Mouse (Mus musculus): Measurements from ENCODE around the gene Tmem231. TPM values are rescaled to one million over a fixed set of nuclear protein-coding genes. Genes with fewer than 3 reads are reported as not detected.

Tmem231 gene
- polyA plus RNA-seq, 1 experiment from 2014 or later, result 4.1 TPM

DNA sequence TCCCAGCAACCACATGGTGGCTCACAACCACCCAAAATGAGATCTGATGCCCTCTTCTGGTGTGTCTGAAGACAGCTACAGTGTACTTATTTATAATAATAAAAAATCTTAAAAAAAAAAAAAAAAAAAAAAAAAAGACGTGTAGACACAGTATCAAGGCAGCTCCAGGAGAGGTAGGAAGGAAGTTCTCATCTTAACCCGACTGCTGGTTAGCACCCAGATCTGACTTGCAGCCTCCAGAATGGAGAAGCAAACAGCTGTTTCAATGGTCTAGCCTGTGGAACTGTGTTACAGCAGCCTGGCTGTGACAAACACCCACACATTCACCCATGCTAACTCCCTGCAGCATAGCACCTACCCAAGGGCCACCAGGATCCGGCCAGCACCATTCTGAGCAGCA, 63.3 kb downstream of the Tmem231 start:
- WGBS, result 74% methylated on average over 3 of the region's 3 CpGs
- H3K4me2 ChIP-seq (ENCODE audit: low read length), result no peak overlapping the region

DNA sequence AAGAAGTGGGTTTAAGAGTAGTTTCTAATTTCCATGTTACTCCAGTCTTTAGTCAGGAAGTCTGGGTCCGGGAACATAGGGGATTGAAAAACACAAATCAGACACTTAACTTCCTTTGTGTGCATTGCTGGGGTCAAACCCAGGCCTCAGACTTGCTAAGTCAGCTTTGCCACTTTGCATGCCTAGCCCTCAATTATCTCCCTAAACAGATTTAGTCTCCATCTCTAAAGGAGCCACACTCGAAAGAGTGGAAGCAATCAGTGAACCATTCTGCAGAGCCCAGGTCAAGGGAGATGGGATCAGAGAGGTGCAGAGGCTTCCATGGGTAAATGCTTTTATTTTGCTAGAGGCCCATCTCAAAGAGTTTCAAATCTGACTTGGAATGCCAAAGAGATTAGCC, 65.0 kb downstream of the Tmem231 start:
- no peak for ATAC-seq (ENCODE audit: insufficient number of reproducible peaks, insufficient read depth, low FRiP score, low read depth)
- H3K27ac ChIP-seq (replicated peaks in 1 of 2; ENCODE audit: control insufficient read depth in 1 of 2, insufficient read depth in 1 of 2, low read depth in 2 of 2, low read length in 2 of 2), result no peak overlapping the region
- WGBS, result 49% methylated on average over 2 of the region's 2 CpGs
- H3K36me3 ChIP-seq (ENCODE audit: control insufficient read depth, insufficient read depth, low read length), result peaks cover 18% of the 10 kb centered on the region
- H3K4me1 ChIP-seq (ENCODE audit: control insufficient read depth in 2 of 2, insufficient read depth in 2 of 2, low read length in 2 of 2), result no peaks in the 10 kb centered on the region
- no peak overlapping the region for H3K9ac ChIP-seq (ENCODE audit: low read length)
- no peak overlapping the region for H3K4me2 ChIP-seq (ENCODE audit: low read length)
- H3K27me3 ChIP-seq (ENCODE audit: control insufficient read depth, insufficient read depth, low read length), result no peaks in the 10 kb centered on the region
- no peak overlapping the region for H3K4me3 ChIP-seq (ENCODE audit: control insufficient read depth in 1 of 2, insufficient read depth in 1 of 2, low read depth in 1 of 2, low read length in 2 of 2)
- no peaks in the 10 kb centered on the region for H3K9me3 ChIP-seq (ENCODE audit: control insufficient read depth, low read length)

More for the DNA sequence above, 63.3 kb downstream of the Tmem231 start:
- H3K27me3 ChIP-seq (ENCODE audit: control insufficient read depth, insufficient read depth, low read length), result no peaks in the 10 kb centered on the region
- H3K9me3 ChIP-seq (ENCODE audit: control insufficient read depth, low read length), result no peaks in the 10 kb centered on the region
- H3K9ac ChIP-seq (ENCODE audit: low read length), result no peak overlapping the region
- H3K27ac ChIP-seq (replicated peaks in 1 of 2; ENCODE audit: control insufficient read depth in 1 of 2, insufficient read depth in 1 of 2, low read depth in 2 of 2, low read length in 2 of 2), result no peak overlapping the region
- peaks cover 0 to 2% of the 10 kb centered on the region in 2 experiments; a peak in 1 of 4 replicates for H3K4me1 ChIP-seq (ENCODE audit: control insufficient read depth in 2 of 2, insufficient read depth in 2 of 2, low read length in 2 of 2)
- peaks cover 12% of the 10 kb centered on the region for H3K36me3 ChIP-seq (ENCODE audit: control insufficient read depth, insufficient read depth, low read length)
- ATAC-seq (ENCODE audit: insufficient number of reproducible peaks, insufficient read depth, low FRiP score, low read depth), result no peak
- no peak overlapping the region for H3K4me3 ChIP-seq (ENCODE audit: control insufficient read depth in 1 of 2, insufficient read depth in 1 of 2, low read depth in 1 of 2, low read length in 2 of 2)

DNA sequence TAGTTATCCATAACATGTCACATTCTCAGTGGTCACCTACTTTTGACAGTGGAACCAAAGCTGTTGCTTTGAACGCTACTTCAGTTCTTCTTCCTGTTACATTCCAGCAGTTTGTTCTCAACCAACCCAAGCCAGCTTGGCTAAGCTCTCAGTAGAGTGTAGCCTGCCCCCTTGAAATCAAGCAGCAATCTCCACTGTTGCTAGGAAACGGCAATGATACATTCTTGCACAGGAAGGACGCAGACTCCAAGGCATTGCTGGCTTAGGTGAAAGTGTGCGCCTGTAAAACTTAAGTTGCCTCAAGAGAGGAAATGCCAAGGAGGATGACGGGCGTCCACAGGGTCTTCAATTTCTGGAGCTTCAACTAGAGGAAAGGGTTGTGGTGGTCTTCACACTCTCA, 67.8 kb downstream of the Tmem231 start:
- Histone ChIP-seq H3K9me3 (ENCODE audit: control insufficient read depth, low read length) (no peaks in the 10 kb centered on the region), H3K4me3 (ENCODE audit: control insufficient read depth in 1 of 2, insufficient read depth in 1 of 2, low read depth in 1 of 2, low read length in 2 of 2) (no peak overlapping the region), H3K9ac (ENCODE audit: low read length) (no peak overlapping the region), H3K27me3 (ENCODE audit: control insufficient read depth, insufficient read depth, low read length) (no peaks in the 10 kb centered on the region), H3K4me2 (ENCODE audit: low read length) (no peak overlapping the region), H3K27ac (replicated peaks in 1 of 2; ENCODE audit: control insufficient read depth in 1 of 2, insufficient read depth in 1 of 2, low read depth in 2 of 2, low read length in 2 of 2) (no peak overlapping the region), H3K4me1 (ENCODE audit: control insufficient read depth in 2 of 2, insufficient read depth in 2 of 2, low read length in 2 of 2) (no peaks in the 10 kb centered on the region), H3K36me3 (ENCODE audit: control insufficient read depth, insufficient read depth, low read length) (peaks cover 18% of the 10 kb centered on the region)
- WGBS, result 69% methylated on average over 6 of the region's 6 CpGs
- ATAC-seq (ENCODE audit: insufficient number of reproducible peaks, insufficient read depth, low FRiP score, low read depth), result no peak

DNA sequence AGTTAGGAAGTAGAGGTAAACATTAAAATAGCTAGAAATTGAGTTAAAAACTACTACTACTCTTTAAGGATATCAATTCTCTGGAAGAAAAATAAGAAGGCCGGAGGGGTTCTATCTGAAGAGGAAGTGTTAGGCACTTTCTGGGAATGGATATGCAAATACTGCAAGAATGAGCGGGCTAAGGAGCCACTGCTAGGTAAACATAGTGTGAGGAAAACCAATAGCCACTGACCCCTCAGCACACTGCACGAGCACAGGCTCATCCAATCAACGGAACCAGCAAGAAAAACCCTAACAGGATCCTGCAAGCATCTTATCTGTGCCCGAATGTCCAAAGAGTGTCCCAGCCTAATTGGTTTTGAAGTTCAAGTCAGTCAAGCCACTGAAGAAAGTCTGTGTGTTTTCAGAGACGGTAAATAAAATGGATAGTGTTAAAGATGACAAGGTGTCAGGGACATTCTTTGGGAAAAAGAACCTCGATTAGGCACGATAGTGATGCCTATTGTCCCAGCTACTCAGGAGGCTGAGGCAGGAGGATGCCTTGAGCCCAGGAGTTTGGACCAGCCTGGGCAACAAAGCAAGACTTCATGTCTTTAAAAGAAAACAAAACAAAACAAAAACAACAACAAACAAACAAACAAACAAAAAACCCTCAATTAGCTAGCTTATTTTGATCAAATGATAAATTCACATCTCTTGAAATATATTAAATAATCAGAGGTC, 68.4 kb downstream of the Tmem231 start:
- no peak overlapping the region for H3K4me3 ChIP-seq (ENCODE audit: control insufficient read depth in 1 of 2, insufficient read depth in 1 of 2, low read depth in 1 of 2, low read length in 2 of 2)
- ATAC-seq (ENCODE audit: insufficient number of reproducible peaks, insufficient read depth, low FRiP score, low read depth), result no peak
- WGBS, result 80% methylated on average over 8 of the region's 8 CpGs
- no peaks in the 10 kb centered on the region for H3K9me3 ChIP-seq (ENCODE audit: control insufficient read depth, low read length)
- H3K9ac ChIP-seq (ENCODE audit: low read length), result no peak overlapping the region
- no peaks in the 10 kb centered on the region for H3K4me1 ChIP-seq (ENCODE audit: control insufficient read depth in 2 of 2, insufficient read depth in 2 of 2, low read length in 2 of 2)
- H3K4me2 ChIP-seq (ENCODE audit: low read length), result no peak overlapping the region
- H3K36me3 ChIP-seq (ENCODE audit: control insufficient read depth, insufficient read depth, low read length), result peaks cover 18% of the 10 kb centered on the region
- no peak overlapping the region for H3K27ac ChIP-seq (replicated peaks in 1 of 2; ENCODE audit: control insufficient read depth in 1 of 2, insufficient read depth in 1 of 2, low read depth in 2 of 2, low read length in 2 of 2)
- no peaks in the 10 kb centered on the region for H3K27me3 ChIP-seq (ENCODE audit: control insufficient read depth, insufficient read depth, low read length)

DNA sequence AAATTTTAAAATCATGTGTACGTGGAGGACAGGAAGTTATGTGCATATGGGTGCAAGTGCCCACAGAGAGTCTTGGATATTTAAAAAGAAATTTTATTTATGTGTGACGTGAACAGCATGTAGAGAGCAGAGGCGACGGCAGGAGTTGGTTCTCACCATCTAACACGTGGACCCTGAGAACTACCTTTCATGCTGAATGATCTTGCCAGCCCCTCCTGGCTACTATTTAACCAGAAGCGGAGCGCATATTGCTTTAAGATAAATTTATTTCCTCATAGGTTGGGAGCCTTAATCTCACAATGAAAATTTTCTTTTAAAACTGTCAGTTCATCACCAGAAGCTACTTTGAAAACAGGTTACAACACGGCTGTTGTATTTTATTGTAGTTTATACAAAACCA, 69.0 kb downstream of the Tmem231 start:
- H3K27me3 ChIP-seq (ENCODE audit: control insufficient read depth, insufficient read depth, low read length), result no peaks in the 10 kb centered on the region
- H3K36me3 ChIP-seq (ENCODE audit: control insufficient read depth, insufficient read depth, low read length), result peaks cover 18% of the 10 kb centered on the region
- whole genome bisulfite sequencing, result 90% methylated on average over 8 of the region's 8 CpGs
- no peak overlapping the region for H3K27ac ChIP-seq (replicated peaks in 1 of 2; ENCODE audit: control insufficient read depth in 1 of 2, insufficient read depth in 1 of 2, low read depth in 2 of 2, low read length in 2 of 2)
- ATAC-seq (ENCODE audit: insufficient number of reproducible peaks, insufficient read depth, low FRiP score, low read depth), result no peak
- no peak overlapping the region for H3K9ac ChIP-seq (ENCODE audit: low read length)
- no peaks in the 10 kb centered on the region for H3K9me3 ChIP-seq (ENCODE audit: control insufficient read depth, low read length)
- no peak overlapping the region for H3K4me3 ChIP-seq (ENCODE audit: control insufficient read depth in 1 of 2, insufficient read depth in 1 of 2, low read depth in 1 of 2, low read length in 2 of 2)
- H3K4me1 ChIP-seq (ENCODE audit: control insufficient read depth in 2 of 2, insufficient read depth in 2 of 2, low read length in 2 of 2), result no peaks in the 10 kb centered on the region
- H3K4me2 ChIP-seq (ENCODE audit: low read length), result no peak overlapping the region

DNA sequence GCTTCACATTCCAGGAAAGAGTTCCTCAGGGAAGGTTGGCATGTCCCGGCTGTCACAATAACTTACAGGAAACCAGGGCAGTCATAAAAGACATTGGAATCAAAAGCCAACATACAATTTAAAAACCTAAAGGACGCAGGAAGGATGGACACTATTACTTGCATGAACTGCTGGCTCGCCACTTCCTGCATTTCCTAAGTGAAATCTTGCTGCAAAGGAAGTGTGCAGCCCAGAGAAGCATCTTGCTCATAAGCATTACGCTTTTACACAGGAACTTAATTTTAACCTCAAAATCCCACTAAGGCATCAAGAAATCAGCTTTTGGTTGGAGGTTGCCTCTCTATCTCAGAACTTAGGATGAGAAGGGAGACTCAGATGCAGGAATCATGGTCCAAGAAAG, 70.4 kb downstream of the Tmem231 start:
- Histone ChIP-seq H3K27me3 (ENCODE audit: control insufficient read depth, insufficient read depth, low read length) (no peaks in the 10 kb centered on the region), H3K4me3 (ENCODE audit: control insufficient read depth in 1 of 2, insufficient read depth in 1 of 2, low read depth in 1 of 2, low read length in 2 of 2) (no peak overlapping the region), H3K36me3 (ENCODE audit: control insufficient read depth, insufficient read depth, low read length) (peaks cover 18% of the 10 kb centered on the region), H3K4me1 (ENCODE audit: control insufficient read depth in 2 of 2, insufficient read depth in 2 of 2, low read length in 2 of 2) (no peaks in the 10 kb centered on the region), H3K9me3 (ENCODE audit: control insufficient read depth, low read length) (no peaks in the 10 kb centered on the region), H3K4me2 (ENCODE audit: low read length) (no peak overlapping the region), H3K9ac (ENCODE audit: low read length) (no peak overlapping the region), H3K27ac (replicated peaks in 1 of 2; ENCODE audit: control insufficient read depth in 1 of 2, insufficient read depth in 1 of 2, low read depth in 2 of 2, low read length in 2 of 2) (no peak overlapping the region)
- ATAC-seq (ENCODE audit: insufficient number of reproducible peaks, insufficient read depth, low FRiP score, low read depth), result no peak
- 72% methylated on average over 4 of the region's 4 CpGs for WGBS

Other genes with a start within 250 kb of the Tmem231 start
- gene Ctrb1, start 242.9 kb downstream of the Tmem231 start, polyA plus RNA-seq (2014; fragmentation: Nextera tagmentation; extraction: Ambion mirVana), result not detected in 2 replicates
- 49.5 and 50.8 TPM in 2 replicates for gene Bcar1, start 190.1 kb downstream of the Tmem231 start, polyA plus RNA-seq (2014; fragmentation: Nextera tagmentation; extraction: Ambion mirVana)
- gene Cfdp1, start 79.6 kb downstream of the Tmem231 start, polyA plus RNA-seq (2014; fragmentation: Nextera tagmentation; extraction: Ambion mirVana), result 110 TPM in 2 replicates
- gene Tmem170, start 57.1 kb downstream of the Tmem231 start, polyA plus RNA-seq (2014; fragmentation: Nextera tagmentation; extraction: Ambion mirVana), result 4.3 and 4.5 TPM in 2 replicates
- gene Chst5, start 23.4 kb downstream of the Tmem231 start, polyA plus RNA-seq (2014; fragmentation: Nextera tagmentation; extraction: Ambion mirVana), result 0.12 TPM in 1 of 2 replicates, not detected in the other
- 208 and 213 TPM in 2 replicates for gene Gabarapl2, start 6.8 kb upstream of the Tmem231 start, polyA plus RNA-seq (2014; fragmentation: Nextera tagmentation; extraction: Ambion mirVana)
- 5.2 and 5.6 TPM in 2 replicates for gene Adat1, start 58.4 kb upstream of the Tmem231 start, polyA plus RNA-seq (2014; fragmentation: Nextera tagmentation; extraction: Ambion mirVana)
- 131 and 142 TPM in 2 replicates for gene Kars, start 77.4 kb upstream of the Tmem231 start, polyA plus RNA-seq (2014; fragmentation: Nextera tagmentation; extraction: Ambion mirVana)
- 18.8 and 19.8 TPM in 2 replicates for gene Terf2ip, start 77.5 kb upstream of the Tmem231 start, polyA plus RNA-seq (2014; fragmentation: Nextera tagmentation; extraction: Ambion mirVana)
- 0.50 and 0.59 TPM in 2 replicates for gene Gm6793, start 81.2 kb upstream of the Tmem231 start, polyA plus RNA-seq (2014; fragmentation: Nextera tagmentation; extraction: Ambion mirVana)

All from heart, embryonic 14.5 days (tissue).